Mouse (Mus musculus): Measurements from ENCODE around the gene Sema3c.
A peak's percentile ranks its signal among the peaks of the same experiment; 100 is the strongest.
"Not testable (repeated sequence)": the region's sequence is repeated elsewhere in the genome, so short reads cannot be mapped to it uniquely, and the experiment has no call there.

The Sema3c gene

DNA sequence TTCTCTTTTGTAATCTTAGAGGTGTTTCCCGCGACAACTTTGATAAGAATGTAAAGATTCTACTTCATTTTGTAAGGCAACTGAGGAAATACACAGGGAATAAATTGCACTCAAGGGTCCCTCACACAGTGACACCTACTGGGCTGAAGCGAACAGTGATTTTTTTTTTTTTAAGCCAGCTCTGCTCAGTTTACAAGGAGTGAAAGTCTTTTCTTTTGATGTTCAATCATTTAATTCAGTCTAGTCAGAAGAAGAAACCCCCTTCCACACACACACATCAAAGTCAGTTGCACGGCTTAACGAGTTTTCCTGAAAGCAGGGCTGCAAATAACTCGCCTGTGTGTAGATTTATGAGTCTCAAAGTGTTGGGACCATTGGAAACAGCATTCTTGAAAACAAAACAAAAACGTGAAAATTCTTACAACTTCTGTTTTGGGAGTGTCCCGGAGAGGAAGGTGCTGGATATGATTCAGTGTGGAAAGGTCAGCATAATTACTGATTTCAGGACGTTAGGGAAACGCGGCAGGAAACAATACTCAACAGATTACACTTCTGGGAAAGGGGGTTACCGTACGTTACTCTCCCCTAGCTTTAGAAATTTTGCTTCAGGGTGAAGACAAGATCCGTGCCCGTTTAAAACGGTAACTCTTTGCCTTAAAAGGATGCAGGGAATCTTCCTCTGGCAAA is at the start of gene Sema3c:
Gene Sema3c (plus strand): TSS at position 588 of the 687 bp plus-strand sequence.
- peak; percentile 69 for DNase-seq (ENCODE audit: low spot score)

DNA sequence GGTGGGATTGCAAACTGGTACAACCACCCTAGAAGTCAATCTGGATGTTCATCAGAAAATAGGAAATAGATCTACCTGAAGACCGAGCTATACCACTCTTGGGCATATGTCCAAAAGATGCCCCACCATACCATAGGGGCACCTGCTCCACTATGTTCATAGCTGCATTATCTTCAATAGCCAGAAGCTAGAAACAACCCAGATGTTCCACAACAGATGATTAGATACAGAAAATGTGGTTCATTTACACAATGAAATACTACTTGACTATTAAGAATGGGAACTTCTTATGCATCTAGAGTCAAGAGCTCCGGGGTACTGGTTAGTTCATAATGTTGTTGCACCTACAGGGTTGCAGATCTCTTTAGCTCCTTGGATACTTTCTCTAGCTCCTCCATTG is 42.9 kb upstream of the Sema3c start:
- not testable (repeated sequence) for DNase-seq (ENCODE audit: low spot score)

DNA sequence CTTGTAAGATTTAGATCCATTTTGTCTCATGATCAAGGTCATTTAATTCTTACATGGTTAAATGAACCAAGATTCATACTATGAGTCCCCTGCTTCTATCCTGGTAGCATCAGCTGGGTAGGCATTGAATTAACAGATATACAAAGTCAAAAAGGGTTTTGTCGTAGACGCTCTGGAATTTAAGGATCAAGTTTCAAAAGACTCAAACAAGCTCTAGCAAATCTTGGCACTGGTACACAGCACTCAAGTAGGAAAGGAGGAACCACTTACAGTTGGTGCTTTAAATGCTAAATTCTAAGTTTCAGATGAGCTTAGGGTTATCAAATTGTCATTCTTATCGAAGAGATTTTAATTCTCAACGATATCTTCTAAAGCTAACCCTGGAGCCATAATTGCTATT is 30.9 kb upstream of the Sema3c start:
- DNase-seq (ENCODE audit: low spot score): no peak

DNA sequence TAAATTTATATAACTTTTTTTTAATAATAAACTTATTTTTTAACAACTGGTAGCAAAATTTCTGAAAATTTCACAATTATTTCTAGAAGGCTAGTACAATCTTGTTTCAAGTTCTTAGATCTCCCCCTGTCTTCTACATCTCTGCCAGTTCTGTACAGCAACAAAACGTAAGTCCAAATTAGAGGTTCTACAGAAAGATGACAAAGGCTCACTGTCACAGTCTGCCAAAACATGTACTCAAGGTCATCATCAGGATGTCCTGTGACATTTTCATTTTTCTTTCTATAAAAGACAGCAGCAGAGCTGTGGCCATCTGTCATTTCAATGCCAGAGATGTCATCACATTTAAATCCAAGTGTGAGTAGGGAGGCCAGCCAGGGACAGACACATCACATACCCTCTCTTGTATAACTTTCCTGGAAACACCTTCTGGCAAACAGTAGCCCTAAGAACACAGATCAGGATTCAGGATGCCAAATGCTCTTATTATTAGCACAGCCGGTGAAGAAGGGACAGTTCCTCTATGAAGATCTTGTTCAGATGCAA is 29.1 kb upstream of the Sema3c start:
- no peak for DNase-seq (ENCODE audit: low spot score)

DNA sequence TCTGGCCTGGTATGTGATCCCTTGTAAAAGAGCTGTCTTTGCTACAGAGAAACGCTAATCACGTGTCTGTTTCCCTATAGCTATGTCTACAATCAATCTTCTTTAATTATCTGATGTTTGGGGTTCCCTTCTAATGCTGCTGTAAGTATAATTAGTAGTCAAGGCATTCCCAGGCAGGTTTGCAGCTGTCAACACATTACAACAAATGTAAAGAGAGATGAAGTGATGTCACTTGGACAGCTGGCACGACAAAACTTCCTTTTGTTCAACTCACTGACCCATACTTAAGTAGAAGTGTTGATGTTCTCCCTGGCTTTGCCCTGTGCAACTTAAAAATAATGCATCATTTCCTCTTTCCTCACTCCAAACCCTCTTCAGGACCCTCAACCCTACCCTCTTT is 22.4 kb upstream of the Sema3c start:
- no peak for DNase-seq (ENCODE audit: low spot score)

DNA sequence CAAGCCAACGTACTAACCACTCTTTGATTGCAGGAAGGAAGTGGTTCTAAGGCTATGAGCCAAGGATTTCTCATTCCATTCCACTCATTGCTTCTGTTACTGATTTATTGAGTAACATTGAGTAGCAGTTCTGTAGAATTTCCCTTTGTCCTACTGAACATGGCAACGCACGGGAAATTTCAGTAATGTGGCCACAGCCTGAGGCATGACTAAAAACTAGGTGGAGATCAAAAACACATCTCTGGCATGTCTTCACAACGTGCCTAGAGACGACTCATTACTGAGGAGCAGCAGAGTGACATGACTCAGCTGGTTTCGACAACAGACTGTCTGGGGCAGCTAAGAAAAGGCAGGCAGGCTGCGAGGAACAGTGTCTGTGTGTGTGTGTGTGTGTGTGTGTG is 18.0 kb upstream of the Sema3c start:
- peak; percentile 50 for DNase-seq (ENCODE audit: low spot score)

DNA sequence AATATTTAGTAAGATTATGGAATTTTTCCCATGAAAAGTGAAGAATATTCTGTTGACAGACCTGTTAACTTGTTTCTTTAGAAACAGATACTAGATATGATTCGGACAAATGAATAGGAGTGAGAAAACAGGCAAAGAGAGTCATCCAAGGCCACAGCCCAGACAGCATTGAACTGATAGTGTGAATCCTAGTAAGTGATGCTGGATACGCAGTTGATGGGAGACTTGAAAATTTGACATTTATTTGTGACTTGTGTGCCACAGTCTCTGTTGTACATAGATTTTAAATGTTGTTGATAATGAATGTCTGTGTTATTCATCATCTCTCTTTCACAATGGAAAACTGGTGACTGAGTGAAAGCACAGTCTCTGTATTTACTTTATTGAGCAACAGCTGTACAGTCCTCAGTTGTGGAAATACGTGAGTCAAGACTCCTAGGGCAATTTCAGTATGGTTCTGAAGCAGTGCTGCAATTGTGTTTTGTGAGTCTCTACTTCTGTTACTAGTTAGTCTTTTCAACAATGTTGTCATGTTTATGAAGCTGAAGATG is 17.3 kb upstream of the Sema3c start:
- no peak for DNase-seq (ENCODE audit: low spot score)

DNA sequence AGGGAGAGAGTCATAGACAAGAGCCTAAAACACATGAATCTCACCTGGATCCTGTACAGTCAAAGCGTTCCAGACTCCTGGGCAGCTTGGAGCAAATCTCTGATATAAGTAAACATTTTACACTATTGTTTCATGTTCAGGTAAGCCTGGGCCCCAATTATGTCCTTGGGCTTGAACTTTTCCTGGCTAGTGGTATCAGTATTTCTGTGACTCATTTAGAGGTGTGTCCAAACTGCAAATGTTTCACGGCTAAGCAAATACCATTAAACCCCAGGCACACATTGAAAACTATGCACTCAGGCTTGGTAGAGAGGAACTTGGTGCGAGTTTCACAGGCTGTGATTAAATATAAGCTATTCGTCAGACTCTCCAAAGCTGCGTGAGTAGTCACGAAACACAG is 2.5 kb upstream of the Sema3c start:
- no peak for DNase-seq (ENCODE audit: low spot score)

DNA sequence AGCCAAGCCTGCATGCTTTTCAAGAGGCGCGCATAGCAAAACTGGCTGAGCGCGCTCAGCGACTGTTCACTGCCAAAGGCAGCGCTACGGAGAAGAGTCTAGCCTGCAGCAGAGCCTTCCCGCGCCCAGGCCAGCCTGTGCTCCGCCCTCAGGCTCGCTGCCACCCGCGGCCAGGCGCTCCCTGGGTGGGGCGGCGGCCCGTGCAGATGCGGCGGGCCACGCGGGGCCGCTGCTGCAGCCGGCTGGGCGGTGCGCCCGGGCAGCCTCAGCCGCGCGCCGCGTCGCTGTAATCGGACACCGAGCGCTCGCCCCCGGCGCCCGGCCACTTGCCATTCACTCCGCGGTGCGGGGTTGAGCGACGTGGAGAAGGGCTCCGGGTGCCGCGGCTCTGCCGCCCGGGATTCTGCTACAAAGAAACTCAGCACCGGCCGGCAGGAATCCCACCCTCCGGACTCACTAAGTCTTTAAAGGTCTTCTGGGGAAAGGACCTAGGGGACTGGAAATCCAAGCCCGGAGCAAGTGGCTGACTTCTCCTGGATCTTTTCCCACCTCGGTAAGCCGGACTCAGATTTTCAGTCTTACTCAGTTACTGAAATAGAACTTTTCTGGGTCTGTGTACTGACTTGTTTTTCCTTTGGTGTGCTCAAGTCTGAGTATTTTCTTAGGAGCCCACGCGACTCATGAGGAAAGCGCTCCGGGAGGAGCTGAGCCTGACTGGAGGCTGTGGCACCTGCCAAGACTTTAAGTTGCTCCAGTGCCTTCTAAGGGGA is 517 bp downstream of the Sema3c start:
- peak; percentile 80 for DNase-seq (ENCODE audit: low spot score)

DNA sequence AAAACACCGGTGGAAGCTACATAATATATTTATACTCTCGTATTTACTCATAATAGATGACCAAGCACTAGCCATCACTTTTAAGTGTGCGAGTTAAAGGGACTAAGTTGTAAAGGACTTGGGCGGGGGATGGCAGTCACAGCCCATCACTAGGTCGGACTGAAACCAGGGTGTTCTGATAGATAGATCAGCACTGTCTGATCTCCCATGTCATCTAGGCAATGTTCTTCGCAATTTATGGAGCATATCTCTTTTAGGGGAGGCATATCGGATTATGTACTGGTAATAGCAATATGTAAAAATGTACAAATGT is 1.1 kb downstream of the Sema3c start:
- DNase-seq (ENCODE audit: low spot score): no peak

DNA sequence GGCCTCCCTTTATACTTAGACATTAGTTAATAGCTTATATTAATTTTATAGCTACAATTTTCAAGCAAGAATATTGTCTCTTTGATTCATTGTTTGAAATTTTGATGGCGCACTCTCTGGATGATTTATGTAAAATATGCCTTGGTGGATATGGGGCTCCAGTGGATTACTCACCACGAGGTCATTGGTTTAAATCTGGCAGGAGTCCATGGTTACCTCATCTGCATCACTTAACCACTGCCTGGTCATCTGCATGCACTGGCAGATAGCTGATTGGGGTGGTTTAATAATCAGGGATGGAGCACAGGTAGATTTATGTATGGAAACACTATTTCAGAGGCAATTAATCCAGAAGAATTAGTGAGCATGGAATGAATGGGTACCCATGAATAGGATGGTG is 2.0 kb downstream of the Sema3c start:
- no peak for DNase-seq (ENCODE audit: low spot score)

DNA sequence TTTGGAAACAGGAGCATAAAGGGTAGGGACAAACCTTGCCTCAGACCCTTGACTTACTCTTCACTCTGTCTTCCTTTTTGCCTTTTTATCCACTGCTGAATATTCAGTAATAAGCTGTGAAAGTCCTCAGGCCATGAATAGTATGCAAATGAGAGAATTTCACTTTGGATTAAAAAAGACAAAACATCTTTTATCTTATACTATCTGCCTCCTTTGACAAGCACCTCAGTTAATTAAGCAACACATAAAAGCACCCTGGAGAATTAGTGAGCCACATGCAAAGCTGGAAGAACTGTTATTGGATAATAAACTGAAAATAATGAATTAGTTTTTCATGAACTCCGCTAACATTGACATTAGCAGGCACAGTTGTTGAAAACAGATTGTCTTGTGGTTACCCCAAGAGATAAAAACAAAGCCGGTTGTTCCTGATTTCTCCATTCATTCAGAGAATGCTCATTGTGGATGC is 8.0 kb downstream of the Sema3c start:
- DNase-seq (ENCODE audit: low spot score): no peak

DNA sequence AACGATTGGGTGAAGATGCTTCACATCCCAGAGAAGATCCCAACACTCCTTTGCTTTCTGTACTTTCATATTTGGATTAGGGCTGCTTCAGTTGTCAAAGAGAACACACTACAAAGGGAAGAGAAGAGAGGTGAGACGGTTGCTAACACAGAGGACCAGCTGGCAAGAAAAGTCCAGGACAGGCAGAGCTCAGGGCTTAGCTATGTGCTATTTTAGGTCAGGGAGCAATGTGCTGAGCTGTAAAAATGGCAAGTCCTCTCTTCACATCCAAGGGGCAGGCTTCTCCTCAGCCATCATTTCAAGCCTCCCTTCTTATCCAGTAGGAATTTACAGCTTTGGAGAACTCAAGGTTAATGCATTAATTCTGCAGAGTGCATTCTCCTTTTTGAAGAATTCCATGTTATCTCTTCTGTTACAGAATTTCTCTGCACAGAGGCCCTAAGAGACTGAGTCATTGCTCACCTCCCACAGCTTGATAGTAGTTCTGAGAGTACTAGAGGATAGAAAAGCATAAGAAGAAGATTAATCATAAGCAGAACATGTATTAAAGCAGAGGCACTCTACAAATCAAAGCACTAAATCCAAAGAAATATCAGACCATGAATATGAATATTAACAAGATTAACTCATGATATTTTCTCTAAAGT is 10.3 kb downstream of the Sema3c start:
- no peak for DNase-seq (ENCODE audit: low spot score)

DNA sequence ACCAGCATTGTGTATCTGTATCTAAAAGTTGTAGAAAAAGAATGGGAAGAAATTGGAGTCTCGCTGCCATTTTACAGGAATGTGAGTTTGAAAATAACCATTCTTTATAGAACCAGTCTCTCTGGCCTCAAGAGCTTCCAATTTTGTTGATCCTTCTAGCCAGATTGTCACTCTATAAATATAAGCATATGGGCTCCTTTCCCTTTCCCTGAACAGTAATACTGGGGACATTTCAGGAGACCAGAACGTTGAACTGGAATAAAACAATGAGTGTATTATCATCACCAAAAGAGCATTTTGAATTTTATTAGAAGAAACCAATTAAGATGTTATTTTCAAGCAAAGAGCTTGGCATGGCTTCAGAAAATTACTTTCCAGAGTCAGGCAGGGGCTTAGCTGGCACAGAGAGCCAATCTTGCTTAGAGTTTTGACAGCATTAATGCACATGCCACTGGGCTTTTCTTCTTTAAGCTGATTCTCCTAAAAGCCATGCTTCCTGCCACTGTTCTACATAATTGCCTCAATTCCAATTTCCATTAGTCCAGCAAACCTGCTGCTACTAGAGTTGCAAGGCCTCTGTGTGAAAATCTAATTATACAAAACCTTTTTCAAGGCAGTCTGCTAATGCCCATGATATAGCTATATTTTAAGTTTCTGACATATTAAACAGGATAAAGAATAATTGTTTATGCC is 12.6 kb downstream of the Sema3c start:
- no peak for DNase-seq (ENCODE audit: low spot score)

DNA sequence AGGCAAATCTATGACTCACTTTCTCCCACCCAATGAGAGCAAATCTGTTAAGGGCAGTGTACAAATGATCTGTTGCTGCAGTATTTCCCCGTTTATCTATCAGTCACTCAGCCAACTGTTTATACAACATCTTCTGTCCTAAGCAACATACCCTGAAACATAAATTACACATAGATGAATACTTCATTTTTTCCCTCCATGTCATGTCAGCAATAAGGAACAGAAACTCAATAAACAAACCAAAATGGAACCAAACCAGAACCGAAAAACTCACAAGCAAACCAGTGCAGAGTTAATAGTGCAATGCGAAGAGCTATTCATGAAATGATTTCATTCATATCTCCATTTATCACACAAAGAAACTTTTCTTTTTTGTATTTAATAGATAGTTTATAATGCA is 17.8 kb downstream of the Sema3c start:
- no peak for DNase-seq (ENCODE audit: low spot score)

DNA sequence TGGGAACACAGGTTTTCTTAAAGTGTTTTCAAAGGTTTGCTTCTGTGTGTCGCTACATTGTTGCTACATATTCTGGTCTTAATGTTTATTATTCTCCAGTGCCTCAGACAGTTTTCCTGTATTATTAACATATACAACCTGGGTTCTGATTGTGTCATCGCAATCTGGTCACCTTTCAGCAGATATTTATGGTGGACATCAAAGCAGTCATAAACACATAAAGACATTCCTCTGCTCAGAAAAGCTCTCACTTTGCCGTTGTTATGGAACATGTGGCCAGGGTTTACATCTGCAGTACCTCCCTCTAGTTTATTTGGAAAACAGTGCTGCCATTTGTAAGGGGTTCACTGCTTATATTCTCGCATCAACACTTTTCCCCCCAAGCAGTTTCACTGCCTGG is 27.6 kb downstream of the Sema3c start:
- no peak for DNase-seq (ENCODE audit: low spot score)

DNA sequence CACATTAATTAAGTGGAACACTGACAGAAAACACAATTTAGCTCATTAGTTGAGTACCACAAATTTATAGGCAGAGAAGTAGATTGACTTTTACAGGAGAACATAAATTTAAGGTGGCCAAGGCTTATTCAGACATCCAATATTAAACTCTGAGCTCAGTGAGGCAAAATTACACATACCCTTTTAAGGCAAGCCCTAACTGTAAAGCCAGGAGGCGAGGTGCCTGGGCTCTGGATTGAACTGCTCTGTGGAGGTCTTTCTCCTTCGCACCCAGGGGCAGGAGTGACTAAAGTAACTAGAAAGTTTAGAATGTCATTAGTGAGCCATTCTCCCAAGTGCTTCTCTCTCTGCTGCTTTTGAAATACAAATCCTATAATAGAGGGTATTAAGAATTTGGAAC is 46.5 kb downstream of the Sema3c start:
- no peak for DNase-seq (ENCODE audit: low spot score)

DNA sequence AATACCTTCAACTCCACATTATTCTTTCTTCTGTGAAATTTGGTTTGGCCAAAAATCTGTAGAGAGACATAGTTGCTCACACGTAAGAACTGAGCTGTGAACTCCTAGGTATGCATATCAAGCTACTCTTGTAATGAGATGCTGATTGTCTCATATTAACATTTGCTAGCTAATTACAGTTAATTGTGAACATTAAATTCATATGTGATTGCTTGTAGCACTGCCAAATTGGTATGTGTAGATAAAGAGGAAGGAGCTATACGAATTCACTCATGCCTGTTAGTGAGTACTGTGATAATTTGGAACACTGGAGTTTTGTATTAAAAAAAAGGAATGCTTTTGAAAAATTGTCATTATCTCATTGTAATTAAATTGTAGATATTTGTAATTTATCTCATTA is 48.5 kb downstream of the Sema3c start:
- no peak for DNase-seq (ENCODE audit: low spot score)

DNA sequence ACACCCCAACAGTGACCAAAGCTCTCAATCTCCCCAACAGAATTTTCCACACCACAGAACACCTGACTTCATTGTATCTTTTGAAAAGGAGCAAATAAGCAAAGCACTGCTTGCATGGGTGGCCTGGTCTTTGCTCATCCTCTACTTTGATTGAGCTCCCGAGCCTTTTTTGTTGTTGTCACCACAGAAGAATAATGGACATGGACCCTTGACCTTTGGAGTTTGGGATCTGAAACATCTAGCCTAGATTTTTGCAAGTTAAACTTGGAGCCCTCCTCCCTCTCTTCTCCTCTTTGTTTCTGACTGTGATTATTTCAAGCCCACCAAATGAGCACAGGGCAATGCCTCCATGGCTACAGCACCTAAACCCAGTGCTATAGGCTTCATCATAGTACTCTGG is 54.5 kb downstream of the Sema3c start:
- no peak for DNase-seq (ENCODE audit: low spot score)

DNA sequence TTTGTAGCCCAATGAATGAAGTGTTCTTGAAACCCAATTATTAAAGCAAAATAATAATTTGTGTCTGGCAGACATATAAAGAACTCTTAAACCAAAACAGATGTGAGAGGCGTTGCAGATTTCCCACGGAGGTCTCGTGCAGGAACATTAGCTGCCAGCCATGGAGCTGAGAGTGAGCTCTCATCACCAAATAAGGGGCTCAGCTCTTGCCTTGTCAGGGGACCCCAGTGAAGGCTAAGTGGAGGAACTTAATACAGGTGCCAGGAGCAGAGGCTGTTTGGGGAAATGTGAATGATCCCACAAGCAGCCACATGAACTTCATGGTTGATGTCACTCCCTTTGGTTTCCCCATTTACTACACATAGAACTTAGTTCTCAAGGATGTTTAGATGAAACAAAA is 55.5 kb downstream of the Sema3c start:
- DNase-seq (ENCODE audit: low spot score): no peak

DNA sequence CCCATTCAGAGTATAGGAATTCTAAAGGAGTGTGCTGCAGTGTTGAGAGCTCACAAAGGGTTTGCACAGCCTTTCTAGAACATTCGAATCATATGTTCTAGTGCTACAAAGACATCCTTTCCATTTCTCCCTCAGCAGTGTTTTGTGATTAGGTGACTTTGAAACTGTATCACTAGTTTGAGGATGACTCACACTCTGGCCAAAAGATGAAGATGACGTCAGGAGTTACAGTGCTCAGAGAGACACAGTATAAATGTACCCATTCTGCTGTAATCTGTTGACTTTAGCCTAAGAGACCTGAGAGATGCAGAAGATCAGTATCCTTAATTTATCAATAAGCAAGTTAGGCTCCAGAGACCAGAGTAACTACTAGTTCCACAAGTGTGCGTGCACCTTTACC is 65.4 kb downstream of the Sema3c start:
- no peak for DNase-seq (ENCODE audit: low spot score)

DNA sequence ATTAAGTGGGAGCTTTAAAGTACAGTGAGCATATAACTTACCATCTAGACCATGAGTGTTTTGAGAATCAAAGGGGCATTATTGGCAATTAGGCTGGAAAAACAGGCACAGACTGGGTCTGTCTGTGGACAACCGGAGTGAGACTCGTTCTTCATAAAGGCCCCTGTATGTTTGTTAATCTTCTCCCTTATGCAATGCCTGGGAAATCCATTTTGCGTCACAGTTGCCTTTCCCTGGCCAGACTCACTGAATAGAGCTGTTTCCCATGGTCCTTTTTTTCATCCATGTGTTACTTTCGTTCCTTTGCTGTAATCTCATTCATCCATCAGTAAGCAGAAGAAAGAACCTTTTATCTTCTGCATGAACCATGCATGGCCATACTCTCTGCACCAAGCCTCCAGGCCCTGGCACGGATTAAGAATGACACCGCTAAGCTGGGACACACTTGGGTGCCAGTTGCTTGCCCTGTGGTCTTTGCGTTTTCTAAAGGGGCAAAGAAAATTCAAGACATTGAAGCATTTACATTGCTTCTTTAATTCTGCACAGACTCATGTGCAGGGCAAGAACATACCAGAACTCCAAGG is 73.7 kb downstream of the Sema3c start:
- DNase-seq (ENCODE audit: low spot score): no peak
